Mouse (Mus musculus) cerebellum, postnatal 10 days (tissue): ENCODE measurements at regions not wholly inside any gene's neighbourhood (a gene's known extent, or its start where the extent isn't known, plus 50 kb on each side); places are given as distances from the start of the nearest gene placed in this dataset.
A peak's percentile ranks its signal among the peaks of the same experiment; 100 is the strongest.

Experiments
- DNase-seq, 2 experiments: peaks; one replicate each; pipeline ENCODE4 v3.0.0; 2021; ENCODE audit warnings: mixed read lengths in 2 of 2

- DNase-seq, result no peak
These were observed 114.3 kb upstream of the Ercc6l2 start for GRCm38 (mm10) chr13:63700747-63701146.

DNA sequence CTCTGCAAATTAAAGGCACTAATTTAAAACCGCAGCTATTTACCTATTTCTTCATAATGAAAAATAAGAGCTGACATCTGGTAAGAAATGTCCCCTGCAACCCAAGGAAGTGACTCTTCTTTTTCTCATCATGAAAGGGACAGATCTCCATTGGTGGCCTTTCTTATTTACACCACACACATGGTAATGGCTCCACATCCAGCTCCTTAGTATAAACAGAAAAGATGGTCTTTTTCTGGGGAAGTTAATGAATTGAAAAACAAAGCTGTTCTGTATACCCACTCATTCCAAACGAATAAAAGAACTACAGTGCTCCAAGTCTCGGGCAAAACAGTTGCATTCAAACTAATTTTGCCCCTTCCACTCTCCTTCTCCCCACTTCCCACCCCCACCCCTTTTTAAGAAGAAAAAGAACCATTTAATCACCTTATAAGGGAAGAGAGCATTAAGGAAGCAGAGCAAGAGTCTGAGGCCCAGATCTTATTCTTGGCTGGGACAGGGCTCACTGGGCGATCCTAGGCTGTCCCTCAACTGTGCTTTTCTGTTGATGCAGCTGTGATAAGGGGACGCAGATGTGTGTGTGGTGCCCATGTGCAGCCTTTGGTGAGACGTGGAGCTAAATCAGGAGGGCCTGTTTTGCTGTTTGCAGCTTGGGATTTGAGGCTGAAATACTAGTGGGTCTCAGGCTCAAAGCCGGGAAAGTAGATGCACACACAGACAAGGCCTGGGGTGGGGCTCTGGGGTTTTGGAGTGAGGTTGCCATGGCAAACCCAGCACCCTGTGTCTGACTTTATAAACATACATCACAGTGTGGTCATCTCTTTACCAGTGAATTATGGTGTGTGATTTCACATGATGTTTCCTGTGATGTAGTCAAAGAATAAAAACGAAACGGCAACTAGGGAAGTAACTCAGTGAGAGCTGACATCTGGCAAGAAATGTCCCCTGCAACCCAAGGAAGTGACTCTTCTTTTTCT lies 113.6 kb upstream of the Ercc6l2 start:
- no peak for DNase-seq

GRCm38 (mm10) chr13:63708567-63708966 lies 106.5 kb upstream of the Ercc6l2 start:
- DNase-seq, result no peak

- DNase-seq, result peak in 1 of 2 experiments; percentile 20
These were observed 101.9 kb upstream of the Ercc6l2 start for GRCm38 (mm10) chr13:63713137-63713536.

GRCm38 (mm10) chr13:63716498-63716897 lies 98.5 kb upstream of the Ercc6l2 start:
- no peak for DNase-seq

- DNase-seq, result no peak
These were observed 97.8 kb upstream of the Ercc6l2 start for GRCm38 (mm10) chr13:63717249-63717648.

GRCm38 (mm10) chr13:63718782-63719181 lies 96.3 kb upstream of the Ercc6l2 start:
- DNase-seq, result no peak

DNA sequence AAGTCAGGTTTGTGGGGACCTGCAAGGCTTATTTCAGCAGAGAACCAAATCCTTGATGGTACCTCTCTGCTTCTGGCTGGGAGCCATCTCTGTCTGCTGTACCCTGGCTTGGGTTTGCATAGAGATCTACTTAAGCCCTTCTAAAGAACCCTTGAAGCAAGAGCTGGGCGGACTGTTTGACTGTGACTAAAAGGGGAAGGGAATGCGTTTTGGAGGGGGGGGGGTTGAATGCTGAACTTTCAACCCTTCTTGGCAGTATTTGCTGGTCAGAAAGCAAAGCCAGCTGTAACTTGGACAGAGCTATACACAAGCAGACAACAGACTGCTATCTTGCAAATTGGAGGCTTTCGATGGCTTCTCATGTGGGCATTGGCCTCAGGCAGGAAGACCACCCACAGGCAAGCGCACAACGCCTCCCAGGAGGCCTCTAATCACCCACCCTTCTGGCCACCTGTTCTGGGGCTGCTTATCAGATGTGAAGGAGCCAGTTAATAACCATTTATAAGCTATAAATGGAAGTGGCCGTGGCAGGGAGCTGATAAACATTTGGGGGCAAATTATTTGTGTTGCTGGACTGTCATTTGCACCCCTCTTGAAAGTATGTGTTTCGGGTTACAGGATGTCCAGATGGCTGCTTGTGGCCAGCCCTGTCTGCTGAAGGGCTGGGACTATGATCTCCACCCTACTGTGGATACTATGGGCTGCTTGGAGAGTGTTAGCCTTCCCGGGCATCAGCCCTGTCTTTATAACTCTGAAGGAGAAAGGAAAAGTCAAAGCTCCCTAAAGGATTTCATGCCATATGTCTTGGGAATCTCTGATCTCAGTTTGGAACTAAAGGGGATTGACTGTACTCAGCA lies 95.5 kb upstream of the Ercc6l2 start:
- DNase-seq, result peak; percentile 57 to 67

GRCm38 (mm10) chr13:63720610-63721009 lies 94.4 kb upstream of the Ercc6l2 start:
- no peak for DNase-seq

DNA sequence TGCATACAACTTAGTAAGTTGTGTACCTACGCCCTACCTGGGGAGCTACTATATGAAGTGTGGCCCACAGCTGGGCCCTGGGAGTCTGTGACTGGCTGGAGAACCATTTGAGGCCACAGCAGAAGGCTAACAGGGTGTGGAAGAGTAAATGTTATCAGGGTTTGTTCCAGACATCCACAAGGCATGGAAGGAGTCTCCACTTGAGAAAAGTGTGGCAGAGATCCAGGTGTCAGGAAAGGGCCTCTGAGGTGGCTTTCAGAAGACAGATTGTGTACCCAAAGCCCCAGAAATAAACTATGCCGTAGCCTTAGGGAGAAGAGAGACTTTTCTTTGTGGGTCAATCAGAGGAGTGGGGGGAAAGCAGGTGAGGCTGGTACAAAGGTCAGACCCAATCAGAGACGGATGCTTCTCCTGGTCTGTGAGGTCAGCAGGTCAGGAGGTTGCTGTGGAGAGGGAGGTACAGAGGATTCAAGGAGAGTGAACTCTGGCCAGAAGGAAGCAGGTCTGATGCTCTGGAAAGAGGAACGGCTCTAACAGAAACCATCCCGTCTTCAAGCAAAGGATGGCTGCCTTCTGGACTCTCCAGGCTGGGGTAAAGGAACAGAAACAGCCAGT lies 93.9 kb upstream of the Ercc6l2 start:
- no peak for DNase-seq

GRCm38 (mm10) chr13:63724293-63724692 lies 90.7 kb upstream of the Ercc6l2 start:
- DNase-seq, result peak in 1 of 2 experiments; percentile 25

GRCm38 (mm10) chr13:63724843-63725582 lies 90.0 kb upstream of the Ercc6l2 start:
- peak; percentile 42 to 64 for DNase-seq

DNA sequence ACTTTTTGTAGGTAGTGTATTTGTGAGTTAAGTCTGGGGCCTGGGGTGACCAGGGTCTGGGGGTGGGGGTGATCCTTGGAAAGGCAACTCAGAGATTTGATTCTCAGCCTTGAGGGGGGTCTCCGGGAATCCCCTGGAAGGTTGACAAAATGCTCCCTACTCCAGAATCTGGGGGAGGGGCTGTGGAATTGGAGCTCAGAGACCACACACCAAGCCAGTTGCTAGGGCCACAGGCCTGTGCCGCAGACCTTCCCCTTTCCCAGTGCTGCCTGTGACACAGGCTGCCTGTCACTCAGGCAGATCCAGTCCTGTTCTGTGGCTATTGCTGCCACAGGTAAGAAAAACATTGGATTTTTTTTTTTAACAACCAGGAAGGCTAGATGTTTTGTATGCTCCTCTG lies 89.0 kb upstream of the Ercc6l2 start:
- peak; percentile 27 to 37 for DNase-seq

DNA sequence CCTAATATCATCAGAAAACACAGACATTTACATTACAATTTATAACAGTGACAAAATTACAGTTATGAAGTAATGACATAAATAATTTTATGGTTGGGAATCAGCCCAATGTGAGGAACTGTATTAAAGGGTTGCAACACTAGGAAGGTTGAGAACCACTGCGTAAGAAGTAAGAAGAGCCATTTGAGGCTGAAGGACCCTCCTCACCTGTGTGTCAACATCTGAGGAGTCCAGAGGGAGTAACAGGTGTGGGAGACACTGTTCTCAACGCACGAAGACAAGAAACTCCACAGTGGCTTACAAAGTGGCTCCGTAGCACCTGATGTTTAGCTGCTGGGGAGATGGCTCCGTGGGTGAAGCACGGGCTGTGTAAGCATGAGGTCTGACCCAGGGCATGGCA lies 88.5 kb upstream of the Ercc6l2 start:
- no peak for DNase-seq

DNA sequence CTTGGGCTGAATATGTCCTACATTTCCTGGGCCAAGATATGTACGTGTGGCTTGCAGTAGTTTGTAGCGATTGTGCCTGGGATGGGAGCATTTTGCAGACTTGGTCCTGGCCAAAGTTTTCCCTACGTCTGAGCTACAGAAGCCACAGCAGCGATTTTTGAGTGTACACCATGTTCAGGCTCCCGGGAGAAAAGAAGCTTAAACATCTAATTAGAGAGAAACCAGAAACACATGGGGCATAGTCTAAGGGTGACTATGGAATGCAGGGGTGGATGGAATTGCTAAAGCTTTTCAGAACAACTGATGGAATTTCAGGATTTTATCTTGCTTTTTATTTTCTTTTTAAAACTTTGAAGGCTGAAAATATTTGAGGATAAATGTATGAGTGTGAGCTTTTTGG lies 79.3 kb upstream of the Ercc6l2 start:
- no peak for DNase-seq

DNA sequence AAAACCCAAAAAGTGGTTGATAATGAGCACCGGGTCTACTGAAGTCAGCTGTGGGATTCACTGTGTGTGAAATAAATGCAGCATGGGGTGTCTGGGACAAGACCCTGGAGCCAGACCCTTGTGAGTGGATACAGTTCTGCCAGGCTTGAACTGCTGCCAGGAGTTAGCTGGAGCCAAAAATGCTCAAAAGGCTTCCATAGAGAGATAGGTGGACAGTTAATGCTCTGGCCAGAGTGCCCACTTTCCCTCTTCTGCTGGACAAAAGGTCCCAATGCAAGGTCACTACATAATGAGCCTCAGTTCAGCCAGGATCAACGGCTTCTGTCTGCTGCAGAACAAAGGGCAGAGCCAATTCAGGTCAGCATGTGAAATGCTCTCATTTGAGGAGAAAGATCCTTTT lies 73.2 kb upstream of the Ercc6l2 start:
- peak; percentile 87 to 89 for DNase-seq

GRCm38 (mm10) chr13:63748788-63749187 lies 66.3 kb upstream of the Ercc6l2 start:
- no peak for DNase-seq

GRCm38 (mm10) chr13:63749997-63750396 lies 65.0 kb upstream of the Ercc6l2 start:
- DNase-seq, result peak; percentile 20 to 29

DNA sequence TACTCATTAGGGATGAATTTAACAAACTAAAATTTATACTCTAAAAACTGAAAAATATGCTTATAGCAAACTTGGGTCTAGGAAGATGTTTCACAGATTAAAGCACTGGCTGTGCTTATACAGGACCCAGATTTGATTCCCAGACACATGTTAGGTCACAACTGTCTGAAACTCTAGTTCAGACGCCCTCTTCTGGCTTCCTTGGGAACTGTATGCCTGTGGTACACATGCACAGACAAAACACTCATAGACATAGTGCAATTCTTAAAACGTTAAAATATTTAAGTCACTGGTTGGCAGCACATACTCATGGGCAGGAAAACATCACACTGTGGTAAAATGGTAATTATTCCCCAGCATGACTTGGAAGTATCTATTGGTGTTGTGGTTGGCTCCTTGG lies 63.8 kb upstream of the Ercc6l2 start:
- DNase-seq, result no peak

DNA sequence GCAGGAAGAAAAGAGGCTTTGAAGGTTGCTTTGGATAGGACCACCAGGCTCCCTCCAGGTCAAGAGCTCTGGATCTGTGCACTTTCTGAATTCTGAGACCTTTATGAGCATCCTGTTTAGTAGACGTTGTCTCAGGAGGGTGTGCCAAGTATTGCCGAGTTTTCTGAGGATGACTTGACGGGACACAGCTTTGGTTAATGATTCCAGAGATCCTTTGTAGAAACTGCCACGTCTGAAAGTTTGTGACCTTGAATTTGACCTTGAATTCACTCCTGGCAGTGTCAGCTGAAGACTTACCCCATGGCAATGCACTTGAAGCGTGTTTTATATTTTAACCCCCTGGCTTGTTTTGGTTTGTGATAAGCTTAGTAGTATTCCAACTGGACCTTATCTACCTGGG lies 58.0 kb upstream of the Ercc6l2 start:
- DNase-seq, result no peak

DNA sequence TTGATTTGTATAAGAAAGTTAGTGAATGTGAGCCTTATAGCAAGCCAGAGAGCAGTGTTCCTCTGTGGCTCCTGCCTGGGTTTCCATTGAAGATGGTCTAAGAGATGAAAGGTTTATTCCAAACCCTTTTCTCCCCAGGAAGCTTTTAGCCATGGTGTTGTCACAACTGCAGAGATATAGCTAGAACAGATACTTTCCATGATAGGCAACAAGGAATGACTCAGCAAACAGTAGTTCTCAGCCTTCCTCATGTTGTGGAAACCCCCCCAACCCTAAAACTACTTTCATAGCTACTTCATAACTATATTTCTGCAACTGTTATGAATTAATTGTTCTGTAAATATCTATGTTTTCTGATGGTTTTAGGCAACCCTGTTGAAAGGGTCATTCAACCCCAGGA lies 53.5 kb upstream of the Ercc6l2 start:
- DNase-seq, result no peak
